Mouse (Mus musculus): ENCODE measurements around the gene Rpl12. TPM values are rescaled to one million over a fixed set of nuclear protein-coding genes. Genes with fewer than 3 reads are reported as not detected.
A peak's percentile ranks its signal among the peaks of the same experiment; 100 is the strongest.
"Not testable (repeated sequence)": the region's sequence is repeated elsewhere in the genome, so short reads cannot be mapped to it uniquely, and the experiment has no call there.

Rpl12 gene
- total RNA-seq, 2 experiments from 2014 or later, result 174 to 187 TPM

GRCm38 (mm10) chr2:32981725-32982271 is 20.4 kb downstream of the Rpl12 start, which contains the start of gene Slc2a8:
Slc2a8 (minus strand) TSS chr2:32982083.
- DNase-seq, result peak; percentile 95

GRCm38 (mm10) chr2:32982700-32983099 is 21.3 kb downstream of the Rpl12 start:
- DNase-seq, result peak; percentile 31

GRCm38 (mm10) chr2:32983617-32984016 is 22.3 kb downstream of the Rpl12 start:
- DNase-seq, result no peak

GRCm38 (mm10) chr2:32985844-32986243 is 24.5 kb downstream of the Rpl12 start:
- no peak for DNase-seq

- DNase-seq, result no peak
Measured at GRCm38 (mm10) chr2:32989376-32989775, 28.0 kb downstream of the Rpl12 start.

GRCm38 (mm10) chr2:32990167-32990832 is 28.9 kb downstream of the Rpl12 start:
- no peak for DNase-seq

- DNase-seq, result no peak
Measured at GRCm38 (mm10) chr2:32992130-32992529, 30.8 kb downstream of the Rpl12 start.

- no peak for DNase-seq
Measured at GRCm38 (mm10) chr2:32997081-32997480, 35.7 kb downstream of the Rpl12 start.

GRCm38 (mm10) chr2:32997792-32998191 is 36.4 kb downstream of the Rpl12 start:
- no peak for DNase-seq

- no peak for DNase-seq
Measured at GRCm38 (mm10) chr2:32999752-33000151, 38.4 kb downstream of the Rpl12 start.

GRCm38 (mm10) chr2:33002144-33002543 is 40.8 kb downstream of the Rpl12 start:
- no peak for DNase-seq

- DNase-seq, result no peak
Measured at GRCm38 (mm10) chr2:33005041-33005440, 43.7 kb downstream of the Rpl12 start.

GRCm38 (mm10) chr2:33009055-33009454 is 47.7 kb downstream of the Rpl12 start:
- not testable (repeated sequence) for DNase-seq

- DNase-seq, result no peak
Measured at GRCm38 (mm10) chr2:33014877-33015276, 53.5 kb downstream of the Rpl12 start.

Other genes starting within 250 kb of the Rpl12 start
- 10 to 100 TPM; 65.5 to 70.9 TPM for gene Cdk9, start 248.5 kb upstream of the Rpl12 start, total RNA-seq (2021)
- 10 to 100 TPM; 28.9 to 35.4 TPM for gene Sh2d3c, start 240.5 kb upstream of the Rpl12 start, total RNA-seq (2021)
- under 1 TPM in 1 of 2 experiments, not detected in 1; 0.30 TPM for gene 6330409D20Rik, start 220.5 kb upstream of the Rpl12 start, total RNA-seq (2021)
- 10 to 100 TPM; 27.7 to 32.6 TPM for gene Tor2a, start 204.3 kb upstream of the Rpl12 start, total RNA-seq (2021)
- under 1 TPM in 1 of 2 experiments, not detected in 1; 0.15 TPM for gene Ttc16, start 185.9 kb upstream of the Rpl12 start, total RNA-seq (2021)
- 1 to 10 TPM; 4.8 to 5.0 TPM for gene Ptrh1, start 185.8 kb upstream of the Rpl12 start, total RNA-seq (2021)
- not detected for gene Cfap157, start 177.1 kb upstream of the Rpl12 start, total RNA-seq (2021)
- 10 to 100 TPM; 23.7 to 35.7 TPM for gene Stxbp1, start 114.3 kb upstream of the Rpl12 start, total RNA-seq (2021)
- gene Fam129b, start 85.4 kb upstream of the Rpl12 start, total RNA-seq (2021), result 10 to 100 TPM; 28.9 to 30.7 TPM
- 10 to 100 TPM; 14.6 to 23.7 TPM for gene Lrsam1, start 55 bp downstream of the Rpl12 start, total RNA-seq (2021)
- gene Slc2a8, start 20.5 kb downstream of the Rpl12 start, total RNA-seq (2021), result 10 to 100 TPM; 20.1 to 23.0 TPM
- 10 to 100 TPM; 16.4 to 29.5 TPM for gene Garnl3, start 170.1 kb downstream of the Rpl12 start, total RNA-seq (2021)